Mouse (Mus musculus): ENCODE data around the gene Cd79a.
"Not testable (repeated sequence)": the region's sequence is repeated elsewhere in the genome, so short reads cannot be mapped to it uniquely, and the experiment has no call there.

Cd79a gene

DNA sequence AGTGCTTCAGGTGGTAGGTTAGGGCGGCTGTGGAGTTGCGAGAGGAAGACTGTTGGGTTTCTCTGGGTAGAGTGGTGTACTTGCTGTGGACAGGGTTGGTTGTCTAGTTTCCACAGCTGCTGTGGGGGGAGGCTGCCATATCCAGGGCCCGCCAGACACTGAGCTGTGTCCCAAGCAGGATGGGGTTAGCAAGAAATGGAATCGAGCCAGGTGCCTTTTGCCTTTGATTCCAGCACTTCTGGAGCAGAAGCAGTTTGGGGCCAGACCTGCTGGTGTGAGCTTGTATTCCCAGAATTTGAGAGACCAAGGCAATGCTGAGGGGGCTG lies 10.9 kb upstream of the Cd79a start:
- peak; percentile 56 for DNase-seq

DNA sequence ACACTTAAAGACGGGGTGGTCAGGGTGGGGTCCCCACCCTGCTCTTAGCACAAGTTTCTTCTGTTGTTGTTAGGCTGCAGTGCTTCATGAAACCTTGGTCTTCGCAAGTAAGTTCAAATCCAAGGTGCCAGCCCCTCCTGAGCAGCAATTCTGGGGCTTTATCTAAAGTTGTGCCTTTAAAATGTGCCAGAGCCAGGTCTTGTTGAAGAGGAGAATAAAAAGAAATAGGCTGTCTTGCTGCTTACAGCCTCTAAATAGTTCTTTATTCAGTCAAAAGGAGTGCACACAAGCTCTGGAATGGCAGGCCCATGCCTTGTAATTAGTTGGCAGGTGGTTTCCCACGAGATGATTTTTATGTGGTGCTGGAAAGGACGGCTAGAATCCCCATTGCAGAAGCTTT lies 10.1 kb upstream of the Cd79a start:
- no peak for DNase-seq

DNA sequence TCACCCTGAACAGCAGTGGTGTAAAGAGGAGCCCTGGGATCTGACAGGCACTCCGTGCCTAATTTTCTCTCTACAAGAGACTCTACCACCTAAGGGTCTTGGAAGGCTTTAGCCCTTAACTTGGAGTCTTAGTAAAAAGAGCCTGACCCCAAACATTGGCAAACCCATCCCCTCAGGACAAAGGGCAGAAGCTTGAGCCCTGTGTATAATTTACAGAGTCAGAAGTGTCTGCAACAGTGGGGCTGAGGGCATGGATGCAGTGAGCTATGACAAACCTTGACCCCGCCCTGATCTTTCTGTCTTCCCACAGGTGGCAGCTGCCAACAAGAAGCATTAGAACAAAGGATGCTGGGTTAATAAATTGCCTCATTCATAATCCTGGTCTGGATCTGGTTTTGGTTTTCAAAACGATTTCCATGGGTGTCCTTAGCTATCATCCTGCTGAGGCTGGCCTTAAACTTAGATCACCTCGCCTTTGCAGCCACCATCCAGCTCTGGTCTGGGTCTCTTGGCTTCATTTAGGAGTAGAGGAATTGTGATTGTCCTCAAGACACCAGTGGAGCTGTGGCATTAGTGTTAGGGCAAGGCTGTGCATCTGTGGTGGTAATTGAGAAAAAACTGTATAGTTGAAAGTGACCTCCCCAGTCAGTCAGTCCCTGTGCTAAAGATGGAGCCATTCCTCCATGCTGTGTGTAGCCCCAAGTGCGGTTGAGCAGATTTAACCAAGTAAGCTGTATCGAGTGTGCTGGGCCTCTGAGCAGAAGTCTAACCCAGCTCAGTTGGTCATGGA lies 7.6 kb upstream of the Cd79a start:
- peak; percentile 71 for DNase-seq

DNA sequence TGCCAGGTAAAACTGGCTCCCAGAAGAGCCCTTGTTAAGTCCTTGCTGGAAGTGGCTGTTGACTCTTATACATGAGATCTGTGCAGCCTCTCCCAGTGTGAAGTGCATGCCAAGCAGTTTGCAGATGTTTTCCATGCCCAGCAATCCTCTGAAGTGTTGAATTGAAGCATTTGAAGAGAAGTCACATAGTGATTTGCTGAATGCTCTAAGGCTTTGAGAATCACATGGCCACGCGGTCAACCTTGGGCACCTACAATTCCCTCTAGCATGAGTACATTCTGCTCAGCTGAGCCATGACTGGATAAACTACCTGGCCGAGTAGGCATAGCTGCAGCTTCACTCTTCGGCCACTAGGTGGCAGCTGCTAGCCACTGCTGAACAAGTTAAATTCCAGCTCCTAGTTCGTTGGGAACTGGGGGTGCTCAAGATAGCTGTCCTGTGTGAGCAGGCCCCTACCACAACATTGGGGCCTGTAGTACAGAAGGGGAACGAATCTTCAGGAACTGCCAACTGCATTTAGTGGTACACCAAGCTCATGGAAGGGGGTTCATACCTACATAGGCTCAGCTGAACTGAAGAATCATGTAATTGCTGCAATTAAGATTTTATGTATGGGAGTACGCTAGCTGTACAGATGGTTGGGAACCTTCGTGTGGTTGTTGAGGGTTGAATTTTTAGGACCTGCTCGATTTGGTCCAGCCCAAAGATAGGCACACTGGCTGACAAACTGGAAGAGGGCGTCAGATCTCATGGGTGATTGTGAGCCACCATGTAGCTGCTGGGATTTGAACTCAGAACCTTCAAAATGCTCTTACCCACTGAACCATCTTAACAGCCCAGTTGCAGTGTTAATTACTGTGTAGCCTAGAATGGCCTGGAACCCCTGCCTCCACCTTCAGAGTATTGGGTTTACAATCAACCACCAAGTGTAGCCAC lies 6.6 kb upstream of the Cd79a start:
- peak; percentile 80 for DNase-seq

DNA sequence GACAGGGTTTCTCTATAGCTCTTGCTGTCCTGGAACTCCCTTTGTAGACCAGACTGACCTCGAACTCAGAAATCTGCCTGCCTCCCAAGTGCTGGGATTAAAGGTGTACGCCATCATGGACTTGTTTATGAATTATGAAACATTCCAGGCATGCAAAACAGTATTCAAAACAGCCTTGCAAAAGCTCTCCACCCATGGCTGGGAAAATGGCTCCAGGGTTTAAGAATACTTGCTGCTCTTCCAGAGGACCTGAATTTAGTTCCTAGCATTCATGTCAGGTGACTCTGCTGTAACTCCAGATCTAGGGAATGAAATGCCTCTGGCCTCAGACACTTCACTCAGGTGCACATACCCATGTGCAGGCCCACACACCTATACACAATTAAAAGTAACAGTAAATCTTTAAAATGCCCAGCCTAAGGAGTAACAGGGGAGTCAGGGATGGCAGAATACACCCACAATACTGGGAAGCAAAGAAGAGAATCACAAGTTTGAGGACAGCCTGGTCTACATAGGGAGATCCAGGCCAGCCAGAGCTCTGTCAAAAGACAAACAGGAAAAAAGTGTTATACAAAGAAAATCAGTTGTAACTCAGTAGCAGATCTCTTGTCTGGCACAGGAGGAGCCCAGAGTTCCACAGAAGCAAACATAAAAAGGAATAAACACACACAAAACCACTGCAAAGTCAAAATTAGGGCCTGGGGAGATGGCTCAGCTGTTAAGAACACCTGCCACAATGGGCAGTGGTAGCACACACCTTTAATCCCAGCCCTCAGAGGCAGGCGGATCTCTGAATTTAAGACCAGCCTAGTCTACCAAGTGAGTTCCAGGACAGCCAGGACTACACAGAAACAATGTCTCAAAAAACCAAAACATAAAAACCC lies 5.7 kb upstream of the Cd79a start:
- no peak for DNase-seq

DNA sequence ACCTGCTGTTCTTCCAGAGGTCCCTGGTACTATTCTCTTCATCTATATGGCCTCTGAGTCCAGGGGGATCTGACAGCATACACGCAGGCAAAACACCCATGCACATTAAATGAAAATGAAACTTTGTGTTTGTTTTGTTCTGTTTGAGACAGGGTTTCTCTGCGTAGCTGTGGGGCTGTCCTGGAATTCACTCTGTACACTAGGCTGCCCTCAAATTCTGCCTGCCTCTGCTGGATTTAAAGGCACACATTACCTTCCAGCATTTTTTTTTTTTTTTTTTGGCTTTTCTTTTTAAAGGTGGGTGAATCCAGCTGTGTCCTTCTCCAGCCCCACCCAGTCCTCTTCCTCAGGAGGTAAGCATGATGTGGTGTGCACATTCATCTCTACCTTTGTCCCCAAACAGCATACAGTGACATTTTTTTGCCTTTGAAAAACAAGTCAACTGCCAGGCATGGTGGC lies 5.0 kb upstream of the Cd79a start:
- DNase-seq, result no peak

DNA sequence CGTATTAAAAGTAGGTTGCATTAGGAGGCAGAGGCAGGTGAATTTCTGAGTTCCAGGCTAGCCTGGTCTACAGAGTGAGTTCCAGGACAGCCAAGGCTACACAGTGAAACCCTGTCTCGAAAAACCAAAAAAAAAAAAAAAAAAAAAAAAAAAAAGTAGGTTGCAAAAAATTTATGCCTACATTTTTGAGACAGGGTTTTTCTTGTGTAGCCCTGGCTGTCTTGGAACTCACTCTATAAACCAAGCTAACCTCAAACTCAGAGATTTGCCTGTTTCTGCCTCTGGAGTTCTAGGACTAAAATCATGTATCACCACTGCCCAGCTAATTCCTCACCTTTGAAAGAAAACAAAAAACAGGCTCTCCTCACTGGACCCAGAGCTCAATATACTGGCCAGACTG lies 1.4 kb upstream of the Cd79a start:
- not testable (repeated sequence) for DNase-seq

DNA sequence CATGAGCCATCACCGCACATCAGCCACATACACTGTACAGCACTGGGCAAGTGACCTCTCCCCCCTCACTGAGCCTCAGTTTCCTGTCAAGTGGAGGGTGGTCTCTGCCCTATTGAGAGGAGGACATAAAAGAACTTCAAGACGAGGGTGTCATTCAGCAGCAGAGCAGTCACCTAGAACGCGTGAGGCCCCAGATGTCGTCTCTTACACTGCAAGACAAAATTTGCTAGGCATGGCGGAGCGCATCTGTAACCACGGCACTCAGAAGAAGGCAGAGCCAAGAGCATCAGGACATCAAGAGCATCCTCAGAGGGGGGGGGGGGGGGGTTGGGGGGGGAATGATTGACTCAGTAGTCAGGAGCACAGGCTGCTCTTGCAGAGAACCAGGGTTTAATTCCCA lies 912 bp upstream of the Cd79a start:
- no peak for DNase-seq

DNA sequence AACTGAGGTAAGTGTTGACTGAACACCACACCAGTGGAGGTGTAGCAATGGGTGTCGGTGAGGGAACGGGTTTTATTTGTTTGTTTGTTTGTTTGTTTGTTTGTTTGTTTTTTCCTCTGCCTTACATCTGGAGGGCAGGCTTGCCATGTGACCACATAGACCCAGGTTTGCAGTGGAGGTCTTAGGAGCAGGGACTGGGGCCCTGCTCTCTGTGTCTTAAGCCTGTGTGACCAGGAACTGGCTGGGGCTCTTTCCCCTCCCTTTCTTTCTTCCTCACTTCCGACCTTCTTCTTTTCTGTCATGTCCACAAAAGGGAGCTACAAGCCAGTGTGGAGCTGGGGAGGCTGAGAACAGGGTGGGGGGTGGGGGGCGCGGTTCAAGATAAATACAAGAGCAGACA lies 778 bp downstream of the Cd79a start:
- DNase-seq, result no peak

DNA sequence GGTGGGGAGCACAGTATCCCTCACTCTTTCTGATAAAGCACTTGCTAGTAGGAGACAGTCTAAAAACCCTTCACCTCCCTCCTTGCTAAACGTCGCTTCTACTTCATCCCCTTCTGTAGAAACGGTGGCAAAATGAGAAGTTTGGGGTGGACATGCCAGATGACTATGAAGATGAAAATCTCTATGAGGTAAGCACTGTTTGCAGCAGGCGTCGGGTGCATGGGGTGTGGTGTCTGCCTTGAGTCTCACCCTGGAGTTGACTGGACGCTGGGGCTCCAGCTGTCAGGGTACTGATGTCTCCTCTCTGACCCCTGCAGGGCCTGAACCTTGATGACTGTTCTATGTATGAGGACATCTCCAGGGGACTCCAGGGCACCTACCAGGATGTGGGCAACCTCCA lies 3.9 kb downstream of the Cd79a start:
- no peak for DNase-seq

DNA sequence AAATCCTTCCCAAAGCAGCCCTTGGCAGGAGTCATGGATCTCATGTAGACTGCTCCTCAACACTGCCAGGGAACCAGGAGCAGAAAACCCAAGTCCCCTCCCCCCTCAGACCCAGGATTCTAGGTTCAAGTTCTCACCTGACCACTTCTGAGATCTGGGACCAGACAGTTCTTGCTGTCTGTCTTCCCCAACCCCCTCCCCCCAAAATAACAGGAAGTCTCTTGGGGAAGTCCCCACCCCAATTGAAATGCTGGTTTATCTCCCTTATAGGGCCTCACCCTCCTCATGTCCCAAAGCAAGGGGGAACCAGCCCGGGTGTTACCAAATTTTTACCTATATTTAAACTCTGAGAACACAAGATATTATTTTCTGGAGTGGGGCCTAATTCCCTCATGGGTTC lies 4.7 kb downstream of the Cd79a start:
- DNase-seq, result no peak

DNA sequence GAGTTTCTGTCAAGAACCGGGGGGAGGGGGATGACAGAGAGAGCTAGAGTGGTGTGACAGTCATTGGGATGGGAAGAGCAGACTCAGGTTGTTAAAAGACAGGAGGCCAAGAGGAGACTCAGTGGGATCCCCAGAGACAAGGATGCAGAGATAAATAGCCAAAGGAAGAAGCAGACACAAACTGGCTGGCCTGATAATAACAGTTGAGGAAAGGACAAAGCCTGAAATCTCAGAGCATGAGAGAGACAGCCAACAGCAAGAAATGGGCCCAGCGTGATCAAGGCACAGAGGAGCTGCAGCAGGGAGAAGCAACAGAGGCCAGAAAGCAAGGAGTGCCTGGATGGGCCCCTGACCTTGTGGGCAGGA lies 5.1 kb downstream of the Cd79a start:
- no peak for DNase-seq

DNA sequence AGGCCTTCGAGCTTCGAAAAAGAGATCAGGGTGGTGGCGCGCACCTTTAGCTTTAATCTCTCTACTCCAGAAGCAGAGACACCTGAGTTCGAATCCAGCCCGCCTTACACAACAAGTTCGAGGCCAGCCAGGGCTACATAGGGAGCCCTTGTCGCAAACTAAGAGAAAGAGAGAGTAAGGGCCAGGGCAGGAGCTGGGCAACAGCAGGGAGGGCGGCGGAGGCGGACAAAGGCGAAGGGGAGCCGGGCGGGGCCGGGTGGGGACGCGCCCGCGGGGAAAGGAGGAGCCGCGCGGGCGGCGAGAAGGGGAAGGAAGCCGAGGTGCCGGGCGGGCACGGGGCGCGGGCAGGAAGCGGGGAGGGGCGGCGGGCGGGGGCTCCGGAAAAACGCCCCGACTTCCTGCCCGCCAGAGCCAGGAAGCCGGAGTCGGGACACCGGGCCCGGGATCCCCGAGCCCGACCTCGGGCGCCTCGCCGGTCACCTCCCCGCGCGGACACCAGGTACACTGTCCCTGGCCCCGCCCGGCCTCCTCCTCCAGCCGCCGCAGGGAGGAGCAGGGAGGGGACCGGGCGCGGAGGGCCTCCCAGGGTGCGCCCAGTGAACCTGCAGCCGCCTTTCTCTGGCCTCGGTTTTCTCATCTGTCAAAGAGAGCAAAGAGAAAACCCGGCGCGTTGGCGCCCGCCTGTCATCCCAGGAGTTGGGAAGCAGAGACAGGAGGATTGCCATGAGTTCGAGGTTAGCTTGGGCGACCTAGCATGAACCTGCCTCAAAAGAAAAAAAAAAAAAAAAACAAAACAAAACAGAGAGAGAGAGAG lies 5.7 kb downstream of the Cd79a start, which contains the start of gene Arhgef1:
Gene Arhgef1, plus strand, starts transcription at position 283 of the 814 bp plus-strand sequence.
- peak; percentile 86 for DNase-seq

DNA sequence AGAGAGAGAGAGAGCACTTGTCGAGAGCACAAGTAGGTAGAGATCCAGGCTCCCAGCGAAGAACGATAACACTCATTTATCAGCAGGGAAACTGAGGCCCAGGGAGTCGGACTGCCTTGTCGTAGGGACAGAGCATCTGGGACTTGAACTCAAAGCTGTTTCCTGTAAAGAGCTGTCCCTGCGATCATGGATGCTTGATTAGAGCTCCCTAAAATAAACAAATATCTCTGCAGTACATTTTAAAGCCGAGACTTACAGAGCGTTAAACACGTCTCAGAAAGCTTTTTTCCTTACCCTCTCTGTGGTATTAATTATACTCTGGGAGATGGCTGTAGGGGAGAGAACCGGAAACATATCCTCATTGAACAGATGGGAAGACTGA lies 6.3 kb downstream of the Cd79a start:
- no peak for DNase-seq

DNA sequence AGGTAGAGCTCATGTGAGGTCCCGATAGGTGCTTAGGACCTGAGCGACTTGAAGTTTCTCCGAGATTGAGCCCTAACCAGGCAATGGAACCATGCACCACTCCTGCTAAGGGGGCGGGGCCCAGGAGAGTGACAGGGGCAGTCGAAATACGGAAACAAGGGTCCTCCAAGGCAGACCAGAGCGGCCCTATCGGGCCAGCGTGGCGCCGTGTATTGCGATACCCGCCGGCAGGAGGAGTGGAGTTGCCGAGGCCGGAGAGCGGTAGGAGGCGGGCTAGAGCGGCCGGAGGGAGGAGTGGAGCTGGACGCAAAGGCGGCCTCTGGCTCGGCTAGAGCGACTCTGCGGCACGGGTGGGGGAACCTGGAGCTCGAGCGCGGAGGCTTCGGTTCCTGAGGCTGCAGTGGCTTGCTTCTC lies 6.9 kb downstream of the Cd79a start:
- peak; percentile 99 for DNase-seq

DNA sequence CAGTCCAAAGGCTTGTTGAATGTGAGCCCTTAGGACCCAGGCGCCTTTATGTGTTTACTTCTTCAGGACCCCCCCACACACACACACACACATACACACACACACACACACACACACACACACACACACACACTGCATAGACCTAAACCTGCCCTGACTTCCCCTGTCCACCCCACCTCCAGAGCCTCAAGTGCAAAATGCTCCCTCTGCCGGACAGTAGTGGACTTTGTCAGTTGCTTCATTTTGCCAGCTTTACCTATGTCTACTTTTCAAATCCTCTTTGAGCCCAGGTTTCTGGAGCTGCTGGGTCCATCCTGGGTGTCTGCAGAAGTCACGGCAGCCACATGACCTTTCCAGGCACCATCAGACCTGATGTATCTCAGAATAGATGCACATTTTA lies 7.8 kb downstream of the Cd79a start:
- DNase-seq, result peak; percentile 77

DNA sequence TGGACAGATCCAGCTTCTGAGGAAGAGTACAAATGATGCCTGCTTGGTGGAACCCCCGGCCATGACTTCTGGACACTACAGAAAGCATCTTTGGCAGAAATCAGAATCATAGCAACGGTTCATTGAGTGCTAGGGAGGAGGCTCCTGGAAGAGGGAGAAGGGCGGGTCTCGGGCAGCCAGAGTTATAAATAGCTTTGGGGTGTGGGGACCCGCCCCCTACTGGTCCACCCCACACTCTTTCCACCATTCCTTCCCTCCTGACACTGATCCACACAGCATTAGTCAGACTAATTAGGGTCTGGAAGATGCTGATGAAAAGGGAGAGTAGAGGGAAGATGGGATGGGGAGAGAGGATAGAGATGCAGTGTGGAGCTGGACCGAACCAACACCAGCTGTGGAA lies 9.4 kb downstream of the Cd79a start:
- DNase-seq, result no peak

DNA sequence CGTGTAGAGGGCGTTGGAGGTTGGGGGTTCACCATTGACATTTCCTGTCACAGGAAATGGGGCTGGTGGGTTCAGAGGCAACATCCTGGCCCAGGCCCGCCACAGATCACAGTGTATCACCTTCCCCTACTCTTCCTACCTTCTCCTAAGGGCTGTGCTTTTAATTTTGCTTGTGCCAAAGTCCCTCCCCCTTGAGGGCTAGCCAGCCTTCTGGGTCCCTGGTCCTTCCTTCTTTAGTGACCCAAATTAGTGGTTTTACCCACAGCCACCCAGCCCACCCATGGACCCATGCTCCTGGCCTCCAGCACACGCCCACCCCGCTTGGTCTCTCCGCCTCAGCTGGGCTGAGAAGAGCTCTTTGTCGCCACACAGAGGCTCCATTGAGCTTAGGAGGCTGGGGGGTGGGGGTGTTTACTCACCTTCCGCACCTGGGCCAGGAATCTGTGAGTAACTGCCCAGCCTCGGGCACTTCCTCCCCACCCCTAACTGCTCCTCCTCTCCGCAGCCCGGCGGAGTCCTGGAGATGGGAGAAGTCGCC lies 10.1 kb downstream of the Cd79a start:
- DNase-seq, result peak; percentile 36

DNA sequence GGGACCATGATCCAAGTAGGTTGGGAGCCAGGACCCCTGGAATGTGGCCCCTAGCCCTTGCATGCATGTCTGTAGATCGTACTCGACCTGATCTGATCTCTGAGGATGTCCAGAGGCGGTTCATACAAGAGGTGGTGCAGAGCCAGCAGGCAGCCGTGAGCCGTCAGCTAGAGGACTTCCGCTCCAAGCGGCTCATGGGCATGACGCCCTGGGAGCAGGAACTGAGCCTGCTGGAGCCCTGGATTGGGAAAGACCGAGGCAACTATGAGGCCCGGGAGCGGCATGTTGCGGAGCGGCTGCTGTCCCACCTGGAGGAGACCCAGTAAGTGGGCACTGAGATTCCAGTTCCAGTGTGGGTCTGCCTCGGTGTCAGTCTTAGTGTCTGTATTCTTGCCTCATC lies 15.3 kb downstream of the Cd79a start:
- DNase-seq, result no peak

DNA sequence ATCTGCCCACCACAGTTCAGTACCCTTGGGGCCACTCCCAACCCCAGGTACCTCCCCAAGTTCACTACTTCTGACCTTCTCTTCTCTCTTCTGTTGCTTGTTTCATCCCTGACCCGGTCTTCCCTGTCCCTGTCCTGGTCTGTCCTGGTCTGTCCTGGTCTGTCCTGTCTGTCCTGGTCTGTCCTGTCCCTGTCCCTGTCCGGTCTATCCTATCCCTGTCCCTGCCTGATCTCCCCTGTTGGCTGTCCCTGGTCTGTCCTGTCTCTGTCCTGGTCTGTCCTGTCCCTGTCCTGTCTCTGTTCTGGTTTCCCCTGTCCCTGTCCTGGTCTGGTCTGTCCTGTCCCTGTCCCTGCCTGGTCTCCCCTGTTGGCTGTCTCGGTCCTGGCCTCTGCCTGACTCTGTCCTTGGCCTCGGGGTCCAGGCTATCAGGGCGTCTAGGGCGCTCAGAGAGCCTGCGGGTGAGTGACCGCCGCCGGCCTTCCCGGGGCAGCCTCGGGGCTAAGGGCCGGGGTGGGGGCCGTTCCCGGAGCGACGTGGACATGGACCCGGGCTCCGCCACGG lies 21.7 kb downstream of the Cd79a start:
- no peak for DNase-seq

DNA sequence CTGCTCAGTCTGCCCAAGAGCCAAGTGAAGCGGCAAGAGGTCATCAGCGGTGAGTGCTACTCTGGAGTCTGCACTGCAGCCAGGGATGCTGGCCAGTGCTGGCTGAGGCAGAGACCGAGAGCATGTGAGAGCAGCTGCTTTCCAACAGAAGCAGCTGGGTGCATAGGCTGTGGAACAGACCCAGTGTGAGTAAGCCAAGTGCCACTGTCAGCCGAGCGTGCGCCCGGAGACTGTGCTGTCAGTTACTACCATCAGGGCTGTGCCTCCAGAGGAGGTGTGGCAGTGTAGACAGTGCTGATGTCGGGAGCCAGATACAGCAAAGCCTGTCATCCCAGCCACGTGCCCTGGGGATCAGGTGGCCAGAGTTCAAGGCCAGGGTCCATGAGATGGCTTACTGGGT lies 22.5 kb downstream of the Cd79a start:
- no peak for DNase-seq

DNA sequence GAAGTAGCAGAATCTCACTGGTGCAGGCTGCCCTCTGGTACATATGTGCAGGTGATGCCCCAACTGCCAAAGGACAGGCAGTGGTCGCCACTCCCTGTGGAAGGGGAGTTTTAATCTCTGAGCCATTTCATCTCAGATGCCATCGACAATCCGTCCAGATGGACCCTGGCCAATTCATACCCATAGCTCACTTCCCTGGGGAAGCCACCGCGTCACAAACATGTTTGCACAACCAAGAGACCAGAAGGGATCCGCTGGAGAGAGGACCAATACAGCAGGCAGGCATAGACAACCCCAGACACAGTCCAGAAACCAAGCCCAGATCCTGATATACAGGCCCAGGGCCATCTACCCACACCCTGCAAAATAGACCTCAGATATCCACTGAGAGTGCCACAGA lies 33.3 kb downstream of the Cd79a start:
- DNase-seq, result no peak
